Mouse (Mus musculus): ENCODE data around the gene Smarca2.
"Not testable (repeated sequence)": the region's sequence is repeated elsewhere in the genome, so short reads cannot be mapped to it uniquely, and the experiment has no call there.

Gene Smarca2

GRCm38 (mm10) chr19:26690516-26690915, 85.7 kb downstream of the Smarca2 start:
- DNase-seq (ENCODE audit: low read depth, low spot score), result no peak

GRCm38 (mm10) chr19:26697107-26697506, 92.3 kb downstream of the Smarca2 start:
- DNase-seq (ENCODE audit: low read depth, low spot score), result no peak

- no peak for DNase-seq (ENCODE audit: low read depth, low spot score)
Measured at GRCm38 (mm10) chr19:26704545-26705209, 99.8 kb downstream of the Smarca2 start.

GRCm38 (mm10) chr19:26706910-26707309, 102.1 kb downstream of the Smarca2 start:
- DNase-seq (ENCODE audit: low read depth, low spot score), result no peak

GRCm38 (mm10) chr19:26709095-26709494, 104.2 kb downstream of the Smarca2 start:
- DNase-seq (ENCODE audit: low read depth, low spot score), result no peak

- DNase-seq (ENCODE audit: low read depth, low spot score), result no peak
Measured at GRCm38 (mm10) chr19:26711268-26711667, 106.4 kb downstream of the Smarca2 start.

GRCm38 (mm10) chr19:26716217-26716616, 111.4 kb downstream of the Smarca2 start:
- DNase-seq (ENCODE audit: low read depth, low spot score), result no peak

GRCm38 (mm10) chr19:26718221-26718620, 113.4 kb downstream of the Smarca2 start:
- DNase-seq (ENCODE audit: low read depth, low spot score), result no peak

- no peak for DNase-seq (ENCODE audit: low read depth, low spot score)
Measured at GRCm38 (mm10) chr19:26719161-26719560, 114.3 kb downstream of the Smarca2 start.

GRCm38 (mm10) chr19:26721741-26722140, 116.9 kb downstream of the Smarca2 start:
- DNase-seq (ENCODE audit: low read depth, low spot score), result no peak

GRCm38 (mm10) chr19:26723899-26724298, 119.0 kb downstream of the Smarca2 start:
- DNase-seq (ENCODE audit: low read depth, low spot score), result no peak

- no peak for DNase-seq (ENCODE audit: low read depth, low spot score)
Measured at GRCm38 (mm10) chr19:26724626-26725025, 119.8 kb downstream of the Smarca2 start.

- DNase-seq (ENCODE audit: low read depth, low spot score), result no peak
Measured at GRCm38 (mm10) chr19:26727796-26728195, 122.9 kb downstream of the Smarca2 start.

- no peak for DNase-seq (ENCODE audit: low read depth, low spot score)
Measured at GRCm38 (mm10) chr19:26730486-26730885, 125.6 kb downstream of the Smarca2 start.

- DNase-seq (ENCODE audit: low read depth, low spot score), result no peak
Measured at GRCm38 (mm10) chr19:26731121-26731520, 126.3 kb downstream of the Smarca2 start.

GRCm38 (mm10) chr19:26731809-26732208, 127.0 kb downstream of the Smarca2 start:
- DNase-seq (ENCODE audit: low read depth, low spot score), result no peak

- DNase-seq (ENCODE audit: low read depth, low spot score), result no peak
Measured at GRCm38 (mm10) chr19:26733055-26733454, 128.2 kb downstream of the Smarca2 start.

GRCm38 (mm10) chr19:26733546-26734100, 128.8 kb downstream of the Smarca2 start:
- no peak for DNase-seq (ENCODE audit: low read depth, low spot score)

- no peak for DNase-seq (ENCODE audit: low read depth, low spot score)
Measured at GRCm38 (mm10) chr19:26734704-26735109, 129.9 kb downstream of the Smarca2 start.

GRCm38 (mm10) chr19:26745021-26745420, 140.2 kb downstream of the Smarca2 start:
- DNase-seq (ENCODE audit: low read depth, low spot score), result not testable (repeated sequence)

- no peak for DNase-seq (ENCODE audit: low read depth, low spot score)
Measured at GRCm38 (mm10) chr19:26745567-26745966, 140.7 kb downstream of the Smarca2 start.

- DNase-seq (ENCODE audit: low read depth, low spot score), result no peak
Measured at GRCm38 (mm10) chr19:26746290-26746689, 141.4 kb downstream of the Smarca2 start.

GRCm38 (mm10) chr19:26746709-26747467, 142.0 kb downstream of the Smarca2 start:
- no peak for DNase-seq (ENCODE audit: low read depth, low spot score)

Data from telencephalon, adult 2 months (tissue).